Mouse (Mus musculus): ENCODE results near the gene Eif6.

- TF ChIP-seq CTCF (IDR thresholded peaks at IDR 0.05) = no peak
- no peak for TF ChIP-seq EP300 (IDR thresholded peaks at IDR 0.05)
Measured at GRCm38 (mm10) chr2:155798613-155799012, 28.1 kb downstream of the Eif6 start.

All from lung, postnatal 0 days (tissue).